In genomic region chr5:25046762-25047161, GRCm38 (mm10) we compare ENCODE assay signal across 26 mouse cellular contexts. TPM values are rescaled to one million over a fixed set of nuclear protein-coding genes. Genes with fewer than 3 reads are reported as not detected.
A peak's percentile ranks its signal among the peaks of the same experiment; 100 is the strongest.
DNase-seq lines count a peak whose midpoint lies in the region; ATAC-seq lines count a peak whose summit lies in the region.
"Had no signal": no experiment of that assay in that cellular context is flagged by ENCODE, and none has a peak within 500 bp of the region (broad histone marks: within the 10 kb centered on the region; RNA-seq: fewer than 3 reads in every experiment).

No protein-coding gene starts in this region.

- DNase-seq in lung, postnatal 36 days = no peak
- no peak for DNase-seq in adrenal gland, postnatal 4 days (ENCODE audit: low spot score in 2 of 2)
- DNase-seq: adrenal gland, adult 8-10 months; adrenal gland, postnatal 14 days; adrenal gland, postnatal 36 days; B cell, adult 2 months; cerebellum, adult 11 months; cerebellum, adult 18-20 months; cerebellum, adult 8-10 months; cerebellum, adult 9-11 months; cerebellum, postnatal 14 days; cerebellum, postnatal 36 days; forebrain, postnatal 0 days had no signal

- no peak overlapping the region for H3K9ac ChIP-seq in lung, embryonic 16.5 days (ENCODE audit: low read length)
- H3K9ac ChIP-seq: embryonic facial prominence, embryonic 12.5 days; forebrain, embryonic 13.5 days; forebrain, embryonic 15.5 days; forebrain, postnatal 0 days had no signal

- H3K36me3 ChIP-seq in lung, embryonic 16.5 days (ENCODE audit: control insufficient read depth, insufficient read depth, low read length) = no peaks in the 10 kb centered on the region
- H3K36me3 ChIP-seq in megakaryocyte, embryonic 14.5 days (replicated peaks; ENCODE audit: low read length) = no peaks in the 10 kb centered on the region
- H3K36me3 ChIP-seq: embryonic facial prominence, embryonic 10.5 days; embryonic facial prominence, embryonic 12.5 days; forebrain, embryonic 15.5 days; G1E had no signal

- ATAC-seq in lung, embryonic 16.5 days (ENCODE audit: low read depth) = 0 out of 2 replicates have a peak, but pooled peaks have one; percentile 15
- ATAC-seq in megakaryocyte, adult 5-6 weeks (ENCODE audit: poor library complexity, severe bottlenecking) = no peak
- 0 out of 2 replicates have a peak, but pooled peaks have one; percentile 17 for ATAC-seq in common myeloid progenitor, adult 5-6 weeks (replicated peaks; ENCODE audit: low read depth, poor library complexity, severe bottlenecking)
- ATAC-seq: activated CD4-positive, CD25-positive, alpha-beta regulatory T cell, adult 4 months; CD4-positive, CD25-positive, alpha-beta regulatory T cell, adult 4 months; forebrain, embryonic 13.5 days; forebrain, embryonic 15.5 days; forebrain, postnatal 0 days; Patski had no signal

- no peaks in the 10 kb centered on the region for H3K27me3 ChIP-seq in lung, embryonic 16.5 days (ENCODE audit: control insufficient read depth, insufficient read depth, low read depth, low read length)
- H3K27me3 ChIP-seq in megakaryocyte, embryonic 14.5 days (replicated peaks) = peaks cover 25% of the 10 kb centered on the region
- H3K27me3 ChIP-seq: CH12.LX; embryonic facial prominence, embryonic 12.5 days; forebrain, embryonic 13.5 days; forebrain, embryonic 15.5 days; Patski had no signal

- H3K9me3 ChIP-seq in lung, embryonic 16.5 days (ENCODE audit: control insufficient read depth, low read length) = no peaks in the 10 kb centered on the region
- H3K9me3 ChIP-seq in megakaryocyte, embryonic 14.5 days = peaks cover 12% of the 10 kb centered on the region
- H3K9me3 ChIP-seq: embryonic facial prominence, embryonic 10.5 days; embryonic facial prominence, embryonic 12.5 days; forebrain, embryonic 13.5 days; forebrain, embryonic 15.5 days; G1E had no signal

- no peak overlapping the region for H3K4me2 ChIP-seq in lung, embryonic 16.5 days (ENCODE audit: low read depth, low read length)
- H3K4me2 ChIP-seq: embryonic facial prominence, embryonic 12.5 days; forebrain, embryonic 13.5 days; forebrain, embryonic 15.5 days had no signal

- H3K4me3 ChIP-seq in lung, embryonic 16.5 days (ENCODE audit: low read length) = no peak overlapping the region
- peak overlapping the region; percentile 12 for H3K4me3 ChIP-seq in megakaryocyte, embryonic 14.5 days (replicated peaks)
- H3K4me3 ChIP-seq: embryonic facial prominence, embryonic 10.5 days; embryonic facial prominence, embryonic 12.5 days; forebrain, embryonic 13.5 days; forebrain, embryonic 15.5 days had no signal

- 31% methylated on average over 3 of the region's 3 CpGs for WGBS in lung, embryonic 16.5 days

- no peaks in the 10 kb centered on the region; the same call in 1 of the 2 replicates for H3K4me1 ChIP-seq in lung, embryonic 16.5 days (replicated peaks; ENCODE audit: control insufficient read depth, insufficient read depth, low read length)
- H3K4me1 ChIP-seq in megakaryocyte, embryonic 14.5 days = peaks cover 47% of the 10 kb centered on the region
- H3K4me1 ChIP-seq: embryonic facial prominence, embryonic 10.5 days; embryonic facial prominence, embryonic 12.5 days; forebrain, embryonic 13.5 days; forebrain, embryonic 15.5 days had no signal

- H3K27ac ChIP-seq in lung, embryonic 16.5 days (ENCODE audit: low read length) = no peak overlapping the region
- H3K27ac ChIP-seq: embryonic facial prominence, embryonic 10.5 days; embryonic facial prominence, embryonic 12.5 days; forebrain, embryonic 13.5 days; forebrain, embryonic 15.5 days had no signal

RNA-seq across cellular contexts. Expression of gene Prkag2, which starts 53.7 kb away (rescaled TPM):
- polyA plus RNA-seq in lung, embryonic 16.5 days (2015; fragmentation: Nextera tagmentation; extraction: Ambion mirVana) = 25.5 and 28.0 TPM in 2 replicates
- 1.1 TPM in 1 of 2 replicates, not detected in the other for polyA plus RNA-seq in megakaryocyte, embryonic 14.5 days (2012; ENCODE audit: insufficient read depth, low replicate concordance)
- total RNA-seq in megakaryocyte, adult 5-6 weeks (2015) = 37.2 and 46.0 TPM in 2 replicates
- 45.6 and 48.1 TPM in 2 replicates for total RNA-seq in megakaryocyte, adult 5-6 weeks (2017)
- 17.6 and 26.3 TPM in 2 replicates for total RNA-seq in common myeloid progenitor, adult 5-6 weeks (2017)
- total RNA-seq in adrenal gland, postnatal 4 days (2021) = 10 to 100 TPM; 50.0 to 55.4 TPM
- total RNA-seq: G1E had no signal
- polyA plus RNA-seq: G1E had no signal
